Mouse (Mus musculus) heart, adult 2 months (tissue): ENCODE measurements at regions not wholly inside any gene's neighbourhood (a gene's known extent, or its start where the extent isn't known, plus 50 kb on each side); places are given as distances from the start of the nearest gene placed in this dataset.

Experiments
- CTCF ChIP-seq: fragments of 200-600 bp; IDR thresholded peaks from 2 replicates; pipeline ENCODE4 v1.8.1; 2022; ENCODE audit warnings: antibody characterized with exemption, mild to moderate bottlenecking, moderate library complexity
- EP300 ChIP-seq: fragments of 200-500 bp; IDR thresholded peaks from 2 replicates; pipeline ENCODE4 v1.6.1; 2011; ENCODE audit warnings: low read depth, low read length, control low read depth; ENCODE audit not compliant: insufficient read depth
- POLR2A ChIP-seq: fragments of 200-500 bp; IDR thresholded peaks from 2 replicates; pipeline ENCODE4 v1.6.1; 2011; ENCODE audit warnings: mild to moderate bottlenecking, low read depth, low read length, control low read depth; ENCODE audit not compliant: insufficient read depth

DNA sequence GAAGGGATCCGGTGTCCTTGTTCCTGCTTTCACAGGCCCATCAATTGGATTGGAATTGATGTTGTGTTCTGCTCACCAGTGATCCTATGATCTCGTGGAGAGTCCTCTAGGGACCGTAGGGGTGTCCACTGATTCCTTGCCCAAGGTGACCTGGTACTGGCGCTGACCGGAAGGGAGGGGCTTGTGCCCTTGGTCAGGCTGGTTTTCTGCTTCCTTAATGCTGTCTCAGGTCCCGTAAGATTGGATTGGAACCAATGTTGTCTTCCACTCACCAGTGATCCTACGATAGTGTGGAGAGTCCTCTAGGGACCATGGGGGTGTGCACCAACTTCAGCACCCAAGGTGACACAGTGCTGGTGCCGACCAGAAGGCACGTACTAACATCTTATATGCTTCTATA lies 324.9 kb upstream of the Ptchd4 start:
- TF ChIP-seq CTCF (no peak), POLR2A (no peak), EP300 (no peak)
